Mouse (Mus musculus) liver, embryonic 15.5 days (tissue): Measurements from ENCODE around the gene Bach2. TPM values are rescaled to one million over a fixed set of nuclear protein-coding genes. Genes with fewer than 3 reads are reported as not detected.

Source experiments
- ATAC-seq: fragments of 200-750 bp; cut with Nextera tagmentation; 2 replicates; pipeline ENCODE4 v1.8.0; 2017; ENCODE audit warnings: moderate number of reproducible peaks, mild to moderate bottlenecking, moderate library complexity; ENCODE audit not compliant: insufficient read depth
- H3K27ac ChIP-seq: fragments of 300-500 bp; sonication (generic); replicated peaks from 2 replicates; pipeline ENCODE4 v1.5.1; 2015; ENCODE audit warnings: mild to moderate bottlenecking, inconsistent platforms
- H3K27me3 ChIP-seq: fragments of 300-500 bp; sonication (generic); 2 replicates; pipeline ENCODE4 v1.6.1; 2015; ENCODE audit warnings: mild to moderate bottlenecking, inconsistent platforms
- H3K36me3 ChIP-seq: fragments of 300-500 bp; sonication (generic); replicated peaks from 2 replicates; pipeline ENCODE4 v1.6.1; 2015; ENCODE audit warnings: moderate library complexity, mild to moderate bottlenecking, inconsistent platforms
- H3K4me1 ChIP-seq: fragments of 300-500 bp; sonication (generic); replicated peaks from 2 replicates; pipeline ENCODE4 v1.6.1; 2015; ENCODE audit warnings: inconsistent platforms
- H3K4me2 ChIP-seq: fragments of 300-500 bp; sonication (generic); 2 replicates; pipeline ENCODE4 v1.6.1; 2015; ENCODE audit warnings: moderate library complexity, mild to moderate bottlenecking, inconsistent platforms
- H3K4me3 ChIP-seq: fragments of 300-500 bp; sonication (generic); replicated peaks from 2 replicates; pipeline ENCODE4 v1.5.1; 2015; ENCODE audit warnings: mild to moderate bottlenecking, inconsistent platforms
- H3K9ac ChIP-seq: fragments of 300-500 bp; sonication (generic); 2 replicates; pipeline ENCODE4 v1.6.1; 2015; ENCODE audit warnings: moderate library complexity, mild to moderate bottlenecking, inconsistent platforms
- H3K9me3 ChIP-seq: fragments of 300-500 bp; sonication (generic); replicated peaks from 2 replicates; pipeline ENCODE4 v1.6.1; 2016; ENCODE audit warnings: inconsistent platforms
- WGBS: fragments of 180-500 bp; shearing (Covaris S2); methylation state at CpG from one replicate; pipeline ENCODE4 v1.1.7; 2015; ENCODE audit warnings: mixed read lengths; ENCODE audit not compliant: insufficient replicate concordance; 5-methylcytosine and 5-hydroxymethylcytosine counted together
- polyA plus RNA-seq: library from polyadenylated mRNA; unstranded; fragments of >200 nt; fragmentation: Nextera tagmentation; extraction: Ambion mirVana; gene quantifications from 2 replicates; pipeline ENCODE4 v1.2.1, GENCODE M21; 2015

Gene Bach2
- polyA plus RNA-seq, 1 experiment from 2014 or later, result 1.6 TPM

DNA sequence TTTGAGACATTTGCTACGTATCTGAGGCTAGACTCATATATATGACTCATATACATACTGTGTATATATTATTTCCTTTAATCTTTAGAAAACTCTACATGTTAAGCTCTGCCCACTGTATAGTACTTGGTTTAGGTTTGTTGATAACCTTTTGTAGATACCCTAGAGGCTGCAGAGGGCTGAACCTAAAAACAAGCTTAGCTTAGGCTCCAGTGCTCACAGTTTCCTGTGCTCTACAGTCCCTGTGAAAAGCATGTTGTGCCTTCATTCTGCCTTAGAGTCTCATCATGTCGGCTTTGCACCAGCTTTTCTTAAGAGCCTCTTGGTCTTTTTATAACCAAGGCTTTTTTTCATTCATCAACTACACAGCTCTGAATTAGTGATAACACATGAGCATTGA lies 156.2 kb downstream of the Bach2 start:
- Histone ChIP-seq H3K9ac (no peak overlapping the region), H3K4me2 (no peak overlapping the region), H3K9me3 (no peaks in the 10 kb centered on the region), H3K27ac (no peak overlapping the region), H3K27me3 (no peaks in the 10 kb centered on the region), H3K4me3 (no peak overlapping the region), H3K4me1 (no peaks in the 10 kb centered on the region), H3K36me3 (no peaks in the 10 kb centered on the region)
- no peak for ATAC-seq
- 52% methylated on average over 2 of the region's 2 CpGs for WGBS

GRCm38 (mm10) chr4:32401459-32401858 lies 162.9 kb downstream of the Bach2 start:
- H3K9me3 ChIP-seq, result no peaks in the 10 kb centered on the region
- WGBS, result 66% methylated on average over 5 of the region's 5 CpGs
- no peak for ATAC-seq
- no peaks in the 10 kb centered on the region for H3K36me3 ChIP-seq
- no peak overlapping the region for H3K27ac ChIP-seq
- no peak overlapping the region for H3K4me2 ChIP-seq
- no peaks in the 10 kb centered on the region for H3K4me1 ChIP-seq
- no peak overlapping the region for H3K4me3 ChIP-seq
- H3K27me3 ChIP-seq, result no peaks in the 10 kb centered on the region
- H3K9ac ChIP-seq, result no peak overlapping the region

- Histone ChIP-seq H3K27me3 (no peaks in the 10 kb centered on the region), H3K27ac (no peak overlapping the region), H3K9me3 (no peaks in the 10 kb centered on the region), H3K4me3 (no peak overlapping the region), H3K4me1 (no peaks in the 10 kb centered on the region), H3K36me3 (no peaks in the 10 kb centered on the region), H3K9ac (no peak overlapping the region), H3K4me2 (no peak overlapping the region)
- no peak for ATAC-seq
- 50% methylated on average over 5 of the region's 5 CpGs for WGBS
Observed at GRCm38 (mm10) chr4:32403506-32403905, 164.9 kb downstream of the Bach2 start.

GRCm38 (mm10) chr4:32405149-32405882 lies 166.7 kb downstream of the Bach2 start:
- no peak overlapping the region for H3K9ac ChIP-seq
- WGBS, result 64% methylated on average over 17 of the region's 17 CpGs

GRCm38 (mm10) chr4:32405985-32406384 lies 167.4 kb downstream of the Bach2 start:
- H3K4me3 ChIP-seq, result no peak overlapping the region
- no peak for ATAC-seq
- no peaks in the 10 kb centered on the region for H3K4me1 ChIP-seq
- H3K27ac ChIP-seq, result no peak overlapping the region
- H3K4me2 ChIP-seq, result no peak overlapping the region
- H3K9me3 ChIP-seq, result no peaks in the 10 kb centered on the region
- no peaks in the 10 kb centered on the region for H3K27me3 ChIP-seq
- WGBS, result 58% methylated on average over 3 of the region's 3 CpGs
- no peak overlapping the region for H3K9ac ChIP-seq
- no peaks in the 10 kb centered on the region for H3K36me3 ChIP-seq

More at GRCm38 (mm10) chr4:32405149-32405882, 166.7 kb downstream of the Bach2 start:
- Histone ChIP-seq H3K4me2 (no peak overlapping the region), H3K4me1 (no peaks in the 10 kb centered on the region), H3K9me3 (no peaks in the 10 kb centered on the region), H3K27me3 (no peaks in the 10 kb centered on the region), H3K36me3 (no peaks in the 10 kb centered on the region), H3K27ac (no peak overlapping the region), H3K4me3 (no peak overlapping the region)
- ATAC-seq, result no peak

GRCm38 (mm10) chr4:32408535-32408934 lies 169.9 kb downstream of the Bach2 start:
- Histone ChIP-seq H3K27me3 (no peaks in the 10 kb centered on the region), H3K4me2 (no peak overlapping the region), H3K36me3 (no peaks in the 10 kb centered on the region), H3K9ac (no peak overlapping the region), H3K9me3 (no peaks in the 10 kb centered on the region), H3K4me1 (no peaks in the 10 kb centered on the region), H3K27ac (no peak overlapping the region), H3K4me3 (no peak overlapping the region)
- WGBS, result 77% methylated on average over 8 of the region's 8 CpGs
- ATAC-seq, result no peak

- ATAC-seq, result no peak
- Histone ChIP-seq H3K4me2 (no peak overlapping the region), H3K9me3 (no peaks in the 10 kb centered on the region), H3K36me3 (no peaks in the 10 kb centered on the region), H3K9ac (no peak overlapping the region), H3K4me3 (no peak overlapping the region), H3K27me3 (no peaks in the 10 kb centered on the region), H3K27ac (no peak overlapping the region), H3K4me1 (no peaks in the 10 kb centered on the region)
- WGBS, result 72% methylated on average over 9 of the region's 9 CpGs
Observed at GRCm38 (mm10) chr4:32409116-32409880, 170.7 kb downstream of the Bach2 start.

GRCm38 (mm10) chr4:32413063-32413462 lies 174.5 kb downstream of the Bach2 start:
- Histone ChIP-seq H3K4me1 (no peaks in the 10 kb centered on the region), H3K4me2 (no peak overlapping the region), H3K27me3 (no peaks in the 10 kb centered on the region), H3K36me3 (no peaks in the 10 kb centered on the region), H3K9me3 (no peaks in the 10 kb centered on the region), H3K4me3 (no peak overlapping the region), H3K9ac (no peak overlapping the region), H3K27ac (no peak overlapping the region)
- ATAC-seq, result no peak
- 49% methylated on average over 7 of the region's 7 CpGs for WGBS

- Histone ChIP-seq H3K4me3 (no peak overlapping the region), H3K4me1 (no peaks in the 10 kb centered on the region), H3K9me3 (no peaks in the 10 kb centered on the region), H3K36me3 (no peaks in the 10 kb centered on the region), H3K27me3 (no peaks in the 10 kb centered on the region), H3K9ac (no peak overlapping the region), H3K4me2 (no peak overlapping the region), H3K27ac (no peak overlapping the region)
- no peak for ATAC-seq
- 54% methylated on average over 9 of the region's 9 CpGs for WGBS
Observed at GRCm38 (mm10) chr4:32413505-32413904, 174.9 kb downstream of the Bach2 start.

GRCm38 (mm10) chr4:32414959-32415358 lies 176.4 kb downstream of the Bach2 start:
- Histone ChIP-seq H3K36me3 (no peaks in the 10 kb centered on the region), H3K4me1 (no peaks in the 10 kb centered on the region), H3K4me2 (no peak overlapping the region), H3K27me3 (no peaks in the 10 kb centered on the region), H3K4me3 (no peak overlapping the region), H3K9ac (no peak overlapping the region), H3K27ac (no peak overlapping the region), H3K9me3 (no peaks in the 10 kb centered on the region)
- 62% methylated on average over 7 of the region's 7 CpGs for whole genome bisulfite sequencing
- no peak for ATAC-seq

DNA sequence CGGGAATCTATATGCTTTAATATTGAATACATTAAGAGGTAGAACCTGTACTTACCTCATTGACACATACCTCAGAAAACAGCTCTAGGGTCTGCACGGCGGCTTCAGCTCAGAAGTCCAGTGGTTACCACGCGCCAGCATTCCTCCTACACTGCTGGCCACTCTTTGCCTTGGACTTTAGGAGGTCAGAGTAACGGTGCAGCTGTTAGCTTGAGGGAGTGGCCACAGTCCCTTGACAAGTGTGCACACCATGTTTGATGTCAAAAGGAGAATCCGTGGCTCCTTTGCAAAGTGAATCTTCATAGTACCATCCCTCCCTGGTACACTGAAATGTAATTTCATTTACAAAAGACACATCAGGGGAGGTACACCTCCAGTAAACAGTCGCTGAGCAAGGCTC lies 179.3 kb downstream of the Bach2 start:
- no peak for ATAC-seq
- Histone ChIP-seq H3K27ac (no peak overlapping the region), H3K4me1 (no peaks in the 10 kb centered on the region), H3K4me2 (no peak overlapping the region), H3K4me3 (no peak overlapping the region), H3K27me3 (no peaks in the 10 kb centered on the region), H3K9ac (no peak overlapping the region), H3K36me3 (no peaks in the 10 kb centered on the region), H3K9me3 (no peaks in the 10 kb centered on the region)
- WGBS, result 69% methylated on average over 8 of the region's 8 CpGs
